Mouse (Mus musculus): ENCODE measurements around the gene Ccar1.
"Not testable (repeated sequence)": the region's sequence is repeated elsewhere in the genome, so short reads cannot be mapped to it uniquely, and the experiment has no call there.

Ccar1 gene

DNA sequence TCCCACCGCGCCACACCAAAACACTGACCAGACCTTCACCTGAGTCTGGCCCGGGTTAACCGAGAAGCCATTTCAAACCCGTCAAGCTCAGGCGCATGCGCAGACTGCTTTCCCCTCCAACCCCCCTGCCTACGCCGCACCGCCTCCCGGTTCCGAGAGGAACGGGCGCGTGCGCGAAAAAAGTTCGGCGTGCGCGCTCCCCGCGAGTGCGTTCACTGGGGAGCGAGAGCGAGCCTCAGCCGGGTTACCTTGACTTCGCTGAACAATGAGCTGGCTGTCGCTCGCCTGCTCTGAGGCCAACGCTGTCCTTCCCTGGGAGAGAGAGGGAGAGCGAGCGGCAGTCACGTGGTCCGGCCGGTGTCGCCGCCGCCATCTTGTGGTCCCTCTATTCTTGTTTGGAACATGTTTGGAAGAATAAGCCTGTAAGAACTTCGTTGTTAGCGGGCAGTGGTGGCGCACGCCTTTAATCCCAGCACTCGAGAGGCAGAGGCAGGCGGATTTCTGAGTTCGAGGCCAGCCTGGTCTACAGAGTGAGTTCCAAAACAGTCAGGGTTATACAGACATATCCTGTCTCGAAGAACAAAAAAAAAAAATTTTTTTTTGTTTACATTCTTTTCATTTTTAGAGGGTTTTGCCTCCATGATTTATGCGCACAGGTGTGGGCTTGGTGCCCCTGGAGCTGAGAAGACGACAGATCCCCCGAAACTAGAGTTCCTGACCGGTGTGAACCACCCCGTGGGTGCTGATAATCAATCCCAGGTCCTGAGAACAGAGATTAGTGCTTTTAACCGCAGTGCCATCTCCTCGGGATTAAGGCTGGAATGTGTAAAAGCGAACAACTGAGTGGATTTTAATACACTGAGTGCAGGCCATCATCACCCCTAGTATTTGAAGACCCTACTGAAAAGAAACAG, at the start of gene Ccar1:
Ccar1 (minus strand) TSS at position 110 of the 914 bp plus-strand sequence.
- peak; percentile 94 for DNase-seq (ENCODE audit: extremely low read depth, low read depth)

DNA sequence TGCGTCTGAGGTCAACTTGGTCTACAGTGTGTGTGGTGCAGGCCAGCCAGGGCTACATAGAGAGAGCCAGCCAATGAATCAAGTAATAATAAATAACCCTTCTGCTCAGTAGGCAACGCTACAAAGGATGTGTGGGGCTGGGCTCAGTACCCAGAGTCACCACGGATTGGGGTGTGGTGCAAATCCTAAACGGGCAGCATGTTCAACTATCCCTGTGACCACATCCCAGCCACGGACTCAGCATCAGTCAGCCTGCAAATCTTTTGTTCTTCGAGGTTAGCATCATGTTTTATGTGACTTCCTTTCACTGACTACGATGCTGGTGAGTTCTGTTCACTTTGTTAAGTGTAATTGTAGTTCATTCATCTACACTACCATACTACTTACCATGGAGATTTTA, 48.6 kb upstream of the Ccar1 start:
- no peak for DNase-seq (ENCODE audit: extremely low read depth, low read depth)

DNA sequence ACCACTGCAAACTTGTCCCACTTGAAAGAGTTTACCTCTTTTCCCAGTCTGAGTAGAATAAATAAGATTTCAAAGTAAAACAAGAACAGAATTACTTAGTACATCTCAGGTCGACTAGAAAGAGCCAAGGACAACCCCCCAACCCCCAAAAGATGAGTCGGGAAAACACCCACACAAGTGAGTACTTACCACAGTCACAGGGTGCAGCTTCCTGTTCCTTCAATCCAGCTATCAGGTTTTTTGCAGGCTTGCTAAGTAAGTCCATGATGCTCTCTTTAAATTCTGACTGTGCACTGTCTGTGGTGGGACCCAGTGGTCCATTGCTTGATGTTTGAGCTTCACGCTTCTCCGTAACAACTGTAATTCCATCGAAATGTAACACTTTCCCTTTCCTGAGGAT, 45.9 kb upstream of the Ccar1 start:
- DNase-seq (ENCODE audit: extremely low read depth, low read depth) = peak; percentile 46

DNA sequence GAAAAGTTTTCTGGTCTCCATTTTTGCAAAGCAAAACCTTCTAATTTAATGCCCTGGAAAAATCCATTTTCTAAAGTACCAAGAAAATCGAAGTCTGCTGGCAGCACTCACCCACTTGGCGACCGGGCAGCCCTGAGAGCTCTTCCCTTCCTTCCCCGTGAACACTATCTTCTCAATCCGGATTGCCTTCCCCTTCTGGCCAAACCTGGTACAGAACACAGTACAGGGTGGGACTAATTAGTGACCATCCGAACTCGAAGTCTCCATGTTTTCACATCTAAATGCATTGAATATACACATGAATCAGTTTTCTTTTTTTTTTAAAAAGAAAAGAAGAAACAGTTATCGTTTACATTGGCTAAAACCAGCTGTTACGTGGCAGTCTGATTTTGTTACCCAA, 40.7 kb upstream of the Ccar1 start:
- no peak for DNase-seq (ENCODE audit: extremely low read depth, low read depth)

DNA sequence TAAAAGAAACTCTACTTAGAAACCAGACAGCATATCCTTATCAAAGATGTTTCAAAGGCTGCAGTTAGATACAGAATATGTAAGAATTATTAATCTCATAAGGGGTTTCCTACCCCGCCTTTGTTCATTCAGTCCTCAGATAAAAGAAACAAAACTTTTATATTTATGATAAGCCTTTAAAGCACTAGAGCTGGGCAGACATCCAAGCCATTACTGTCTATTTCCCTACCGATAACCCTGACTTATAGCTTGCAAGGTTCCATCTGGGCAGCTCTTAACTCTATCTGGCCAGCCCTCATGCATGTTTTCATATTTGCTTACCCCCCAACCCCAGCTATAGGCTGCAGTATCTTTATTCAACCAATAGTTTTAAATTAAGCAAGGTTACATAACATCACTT, 39.5 kb upstream of the Ccar1 start:
- peak; percentile 73 for DNase-seq (ENCODE audit: extremely low read depth, low read depth)

DNA sequence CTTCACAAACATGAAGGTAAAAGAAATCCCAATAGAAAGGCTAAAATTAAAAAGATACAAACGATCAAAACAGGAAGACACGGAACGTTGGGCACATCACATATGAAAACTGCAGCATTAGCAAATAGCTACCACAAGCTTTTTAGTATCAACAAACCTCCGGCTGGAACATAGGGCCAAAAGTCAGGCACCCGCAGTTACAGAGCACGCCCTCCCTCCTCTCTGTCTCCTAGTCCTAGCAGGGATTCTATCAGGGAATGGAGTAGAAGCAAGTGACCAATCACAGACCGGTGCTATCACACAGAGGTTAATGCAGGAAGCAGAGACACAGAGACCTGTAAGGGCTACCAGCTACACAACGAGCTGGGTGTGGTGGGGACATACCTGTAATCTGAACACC, 32.4 kb upstream of the Ccar1 start:
- DNase-seq (ENCODE audit: extremely low read depth, low read depth) = no peak

DNA sequence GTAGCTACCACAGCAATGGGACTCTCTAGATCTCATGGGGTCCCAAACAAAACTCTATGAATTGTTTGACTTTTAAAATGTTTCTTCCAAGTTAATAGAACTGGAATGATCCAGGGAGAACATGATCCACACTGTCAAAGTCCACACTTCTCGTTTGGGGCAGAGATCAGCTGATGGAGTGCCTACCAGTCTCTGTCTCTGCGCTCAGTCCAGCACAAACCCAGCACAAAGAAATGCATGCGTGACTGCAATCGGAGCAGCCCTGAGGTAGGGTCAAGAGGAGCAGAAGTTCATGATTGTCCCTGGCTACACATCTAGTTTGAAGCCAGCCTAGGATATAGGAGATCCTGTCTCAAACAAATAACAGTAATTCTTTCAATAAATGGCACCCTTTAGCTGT, 31.3 kb upstream of the Ccar1 start:
- DNase-seq (ENCODE audit: extremely low read depth, low read depth) = no peak

DNA sequence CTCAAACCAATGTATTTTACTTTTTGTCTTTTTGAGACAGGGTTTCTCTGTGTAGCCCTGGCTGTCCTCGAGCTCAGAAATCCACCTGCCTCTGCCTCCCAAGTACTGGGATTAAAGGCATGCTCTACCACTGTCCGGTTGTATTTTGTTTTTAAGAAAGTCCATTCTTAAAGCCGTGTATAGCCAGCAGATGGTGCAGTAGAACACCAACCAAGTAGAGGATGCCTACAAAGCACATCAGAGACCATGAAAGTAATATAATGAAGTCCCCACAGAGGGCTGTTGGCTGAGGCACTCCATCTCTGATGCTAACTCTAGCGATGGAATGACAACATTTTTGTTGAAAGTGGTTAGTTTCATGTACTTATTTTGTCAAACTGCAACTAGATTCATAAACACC, 17.9 kb upstream of the Ccar1 start:
- no peak for DNase-seq (ENCODE audit: extremely low read depth, low read depth)

DNA sequence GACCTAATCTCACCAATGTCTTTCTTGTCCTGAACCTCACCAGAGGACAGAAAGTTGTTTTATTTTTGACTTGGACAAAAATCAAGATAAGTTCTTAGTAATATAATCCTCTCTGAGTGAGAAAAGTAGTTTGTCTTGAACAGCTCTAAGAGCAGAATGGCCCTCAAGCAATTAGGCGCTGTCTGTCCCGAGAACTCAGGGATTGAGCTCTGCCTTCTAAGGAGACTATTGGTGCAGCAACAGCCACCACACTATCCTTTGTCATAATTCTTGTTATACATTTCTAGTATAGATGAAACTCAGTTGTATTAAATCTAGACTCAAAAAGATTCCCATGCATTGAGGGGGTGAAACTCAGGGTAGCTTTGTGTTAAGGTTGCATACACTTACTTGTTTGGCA, 16.7 kb upstream of the Ccar1 start:
- no peak for DNase-seq (ENCODE audit: extremely low read depth, low read depth)

DNA sequence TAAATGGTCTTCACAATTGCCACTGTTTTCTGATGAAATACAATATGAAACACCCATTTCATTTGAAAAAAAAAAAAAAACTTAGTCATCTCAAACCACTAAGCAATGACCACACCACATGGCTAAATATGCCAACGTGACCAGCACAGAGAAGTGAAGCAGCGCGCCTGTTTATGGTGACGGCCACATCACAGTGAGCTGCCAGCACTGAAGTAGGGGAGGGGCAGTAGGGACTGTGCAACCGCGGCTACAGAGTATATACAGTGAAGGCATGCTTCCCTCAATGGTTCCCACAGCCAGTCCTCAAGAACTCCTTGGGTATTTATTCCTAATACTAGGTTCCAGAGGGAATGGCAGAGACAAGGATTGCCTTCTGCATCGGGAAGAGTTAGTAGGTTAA, 16.2 kb upstream of the Ccar1 start:
- no peak for DNase-seq (ENCODE audit: extremely low read depth, low read depth)

DNA sequence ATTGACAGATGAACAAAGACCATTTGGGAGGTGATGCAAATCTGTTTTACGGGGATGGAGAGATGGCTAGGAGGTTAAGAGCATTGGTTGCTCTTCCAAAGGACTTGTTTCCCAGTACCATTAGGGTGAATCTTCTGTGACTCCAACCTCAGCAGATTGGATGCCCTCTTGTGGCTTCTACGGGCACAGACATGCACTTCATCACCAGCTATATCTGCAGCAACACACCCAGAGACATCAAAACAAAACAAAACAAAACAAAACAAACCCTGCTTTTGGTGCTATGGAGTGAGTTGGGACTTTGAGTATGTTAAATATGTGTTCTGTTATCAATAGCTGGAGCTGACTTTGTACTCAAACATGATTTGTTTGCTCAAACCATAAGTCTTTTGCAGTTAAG, 12.0 kb upstream of the Ccar1 start:
- DNase-seq (ENCODE audit: extremely low read depth, low read depth) = peak; percentile 24

DNA sequence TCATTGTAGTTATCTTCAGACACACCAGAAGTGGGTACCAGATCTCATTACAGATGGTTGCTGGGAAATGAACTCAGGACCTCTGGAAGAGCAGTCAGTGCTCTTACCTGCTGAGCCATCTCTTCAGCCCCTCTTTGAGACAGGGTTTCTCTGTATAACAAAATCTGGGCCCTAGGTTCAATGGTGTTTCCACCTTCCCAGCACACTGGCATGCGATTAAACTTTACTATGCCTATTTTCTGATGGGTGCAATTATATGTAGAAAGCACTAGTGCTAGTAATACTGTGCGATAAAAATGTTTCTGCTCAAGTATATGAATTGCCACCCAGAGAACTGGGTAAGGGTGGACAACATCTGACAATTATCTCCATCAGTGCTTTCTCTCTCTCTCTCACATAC, 11.2 kb upstream of the Ccar1 start:
- no peak for DNase-seq (ENCODE audit: extremely low read depth, low read depth)

DNA sequence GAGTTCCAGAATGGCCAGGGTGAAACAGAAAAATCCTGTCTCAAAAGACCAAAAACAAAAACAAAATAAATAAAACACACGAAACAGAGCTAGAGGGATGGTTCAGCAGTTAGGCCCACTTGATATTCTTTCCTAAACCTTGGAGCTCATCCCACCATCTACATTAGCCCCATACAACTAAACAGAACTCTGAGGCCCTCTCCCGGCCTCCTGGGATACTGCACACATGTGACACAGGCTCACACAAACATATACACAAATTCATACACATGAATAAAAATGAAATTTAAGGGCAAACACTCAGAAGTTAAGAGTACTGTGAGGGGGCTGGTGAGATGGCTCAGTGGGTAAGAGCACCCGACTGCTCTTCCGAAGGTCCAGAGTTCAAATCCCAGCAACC, 2.1 kb upstream of the Ccar1 start:
- no peak for DNase-seq (ENCODE audit: extremely low read depth, low read depth)

DNA sequence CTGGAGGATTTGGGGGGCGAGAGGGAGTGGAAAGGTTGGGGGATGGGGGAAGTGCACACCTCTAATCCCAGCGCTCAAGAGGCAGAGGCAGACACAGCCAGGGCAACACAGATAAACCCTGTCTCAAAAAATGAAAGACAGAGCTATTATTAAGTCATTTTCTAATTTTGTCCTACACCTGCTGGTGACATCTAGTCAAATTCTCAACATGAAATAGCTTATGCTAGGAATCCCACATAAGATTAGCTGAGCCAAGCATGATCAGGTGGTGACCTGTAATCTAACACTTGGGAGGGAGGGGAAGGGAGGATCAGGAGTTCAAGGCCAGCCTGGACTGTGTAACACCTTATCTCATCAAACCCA, 986 bp upstream of the Ccar1 start:
- DNase-seq (ENCODE audit: extremely low read depth, low read depth) = peak; percentile 32

DNA sequence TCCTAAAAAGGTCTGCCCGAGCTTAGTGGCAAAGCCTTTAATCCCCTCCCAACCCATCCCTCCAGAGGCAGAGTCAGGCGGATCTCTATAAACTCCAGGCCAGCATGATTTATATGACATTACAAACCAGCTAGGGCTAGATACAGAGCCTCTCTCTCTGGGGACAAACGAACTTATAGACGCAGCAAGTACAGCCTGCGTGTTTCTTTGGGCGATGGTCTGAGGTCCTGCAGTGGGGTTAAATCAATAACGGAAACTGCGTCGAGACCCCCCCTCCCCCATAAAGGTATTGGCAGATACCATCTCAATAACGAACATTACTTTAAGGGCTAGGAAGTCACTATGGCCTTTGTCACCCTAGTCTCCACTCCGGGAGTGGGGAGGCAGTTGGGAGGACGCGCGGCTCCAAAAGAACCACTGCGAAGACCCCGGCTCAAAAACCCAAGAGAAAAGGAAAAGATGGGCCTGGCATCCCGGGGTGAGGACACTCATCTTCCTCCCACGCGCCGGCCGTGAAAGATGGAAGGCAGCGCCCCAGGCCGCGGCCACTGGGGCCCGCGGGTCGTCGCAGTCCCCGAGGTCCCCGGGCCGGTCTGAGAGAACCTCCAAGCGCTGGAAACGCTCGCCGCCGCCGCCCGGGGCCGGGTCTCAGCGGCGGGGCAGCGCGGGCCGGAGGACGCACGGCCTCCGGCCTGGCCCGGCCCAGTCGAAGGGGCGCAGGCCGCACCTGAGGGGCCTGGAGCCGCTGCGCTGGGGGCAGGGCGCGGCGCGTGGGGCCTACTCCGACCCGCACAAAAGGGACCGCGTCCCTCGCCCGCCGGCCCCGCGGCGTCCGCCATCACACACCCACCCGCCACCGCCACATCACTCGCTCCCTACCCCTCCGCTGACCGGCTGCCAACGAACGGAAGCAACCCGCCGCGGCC, 572 bp downstream of the Ccar1 start:
- peak; percentile 44 for DNase-seq (ENCODE audit: extremely low read depth, low read depth)

DNA sequence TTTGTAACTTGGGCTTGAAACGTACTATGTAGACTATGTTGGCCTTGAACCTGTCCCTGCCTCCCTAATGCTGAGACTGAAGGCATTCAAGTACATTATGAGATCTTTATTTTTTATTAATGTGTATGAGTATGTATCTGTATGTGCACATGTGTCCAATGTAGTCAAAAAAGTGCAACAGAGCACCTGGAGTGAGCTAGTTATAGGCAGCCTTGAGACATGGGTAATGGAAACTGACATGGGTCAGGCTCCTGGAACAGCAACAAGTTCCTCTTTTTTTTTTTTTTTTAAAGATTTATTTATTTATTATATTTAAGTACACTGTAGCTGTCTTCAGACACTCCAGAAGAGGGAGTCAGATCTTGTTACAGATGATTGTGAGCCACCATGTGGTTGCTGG, 10.3 kb downstream of the Ccar1 start:
- not testable (repeated sequence) for DNase-seq (ENCODE audit: extremely low read depth, low read depth)

DNA sequence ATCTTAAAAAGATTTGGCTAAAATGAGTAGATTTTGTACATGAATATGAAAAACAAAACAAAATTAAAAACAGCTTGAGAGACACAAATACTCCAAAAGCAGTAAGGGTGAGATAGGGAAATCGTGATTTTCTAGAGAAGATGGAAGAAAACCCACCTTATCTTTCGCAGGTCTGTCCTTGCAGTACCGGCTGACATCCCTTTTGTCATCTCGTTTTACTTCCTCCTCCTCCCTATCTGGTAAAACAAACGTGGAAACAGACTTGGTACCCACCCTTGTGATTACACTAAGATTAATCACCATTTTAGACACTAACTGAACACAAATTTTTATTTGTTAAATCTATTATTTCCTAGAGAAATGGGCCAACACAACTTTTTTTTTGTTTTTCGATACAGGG, 41.3 kb downstream of the Ccar1 start:
- peak; percentile 38 for DNase-seq (ENCODE audit: extremely low read depth, low read depth)

DNA sequence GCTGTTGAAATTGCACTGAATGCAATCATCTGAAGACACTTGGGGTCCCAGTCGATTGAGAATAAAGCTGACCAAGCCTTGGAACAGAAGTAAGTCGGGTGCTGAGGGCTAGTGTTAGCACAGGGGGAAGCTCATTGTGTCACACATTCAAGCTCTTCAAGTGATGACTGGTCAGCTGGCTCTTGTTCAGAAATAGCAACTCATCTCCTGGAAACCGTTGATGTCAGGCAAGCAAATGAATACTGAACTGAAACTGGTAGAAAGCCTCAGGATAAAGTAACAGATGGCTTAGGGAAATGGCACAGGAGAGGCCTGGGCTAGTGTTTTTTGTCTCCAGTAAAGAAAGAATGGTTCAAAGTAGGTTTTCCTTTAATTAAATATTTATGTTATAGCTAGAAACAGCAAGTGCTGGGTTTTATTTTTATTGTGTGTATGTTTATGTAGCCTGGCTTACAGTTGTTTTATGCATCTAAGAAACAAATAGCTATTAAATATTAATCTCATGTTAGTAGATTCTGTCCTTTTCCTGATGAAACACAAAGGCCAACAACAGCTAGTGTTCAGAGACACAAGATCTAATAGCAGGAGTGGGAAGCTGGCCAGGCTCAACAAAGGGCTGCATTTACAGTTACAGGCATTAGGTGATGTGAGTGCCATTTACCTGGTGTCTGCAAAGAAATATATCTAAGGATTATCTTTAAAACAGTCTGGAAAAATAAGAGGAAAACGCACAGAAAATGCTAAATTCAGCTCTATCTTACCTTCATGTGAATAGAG, 51.9 kb downstream of the Ccar1 start:
- no peak for DNase-seq (ENCODE audit: extremely low read depth, low read depth)

DNA sequence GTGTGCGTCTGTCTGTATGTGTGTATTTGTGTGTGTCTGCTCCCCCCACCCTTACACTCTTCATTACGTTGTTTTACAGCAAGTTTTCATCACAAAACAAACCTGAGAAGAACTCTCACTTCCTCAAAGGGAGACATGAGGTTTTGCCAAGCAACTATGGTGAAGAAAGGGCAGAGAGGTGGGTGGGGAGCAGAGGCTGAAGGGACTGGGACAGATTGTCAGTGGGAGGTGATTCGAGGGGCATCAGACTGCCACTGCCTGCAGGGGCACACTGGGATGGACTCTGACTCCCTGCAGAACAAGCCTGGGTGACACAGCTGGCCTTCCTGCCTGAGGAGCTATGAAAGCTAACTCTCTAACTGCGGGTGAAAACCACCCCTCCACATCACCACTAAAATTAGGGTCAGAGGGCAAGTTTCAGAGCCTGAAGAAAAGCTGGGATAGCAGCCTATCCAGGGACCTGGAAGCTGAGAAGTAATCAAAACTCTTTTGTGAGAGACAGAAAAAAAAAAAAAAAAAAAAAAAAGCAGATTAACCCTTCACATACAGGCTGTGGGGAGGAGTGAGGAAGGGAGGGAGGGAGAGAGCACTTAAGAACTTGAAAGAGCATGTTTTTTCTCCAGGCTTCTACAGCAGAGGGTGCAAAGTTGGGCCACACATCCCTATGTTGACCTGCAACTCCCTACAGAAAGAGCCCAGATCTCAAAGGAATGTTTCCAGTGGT, 55.0 kb downstream of the Ccar1 start:
- DNase-seq (ENCODE audit: extremely low read depth, low read depth) = no peak

DNA sequence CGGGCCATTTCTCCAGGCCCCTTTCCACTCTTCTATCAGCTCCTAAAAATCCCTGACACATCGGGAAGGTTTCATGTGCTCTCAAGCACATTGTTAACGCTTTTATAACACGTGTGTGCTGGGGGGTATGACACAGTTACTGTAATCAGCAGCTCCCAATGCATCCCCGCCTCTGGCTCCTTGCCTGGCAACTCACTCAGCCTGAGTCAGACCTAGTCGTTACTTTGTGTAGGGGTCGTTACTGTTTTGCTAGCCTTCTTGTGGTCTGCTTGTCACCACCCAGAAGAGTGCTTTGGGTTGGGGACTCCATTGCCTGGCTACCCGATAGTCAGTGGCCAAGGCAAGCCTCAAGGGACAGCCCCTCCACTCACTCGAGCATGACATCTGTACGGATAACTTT, 61.3 kb downstream of the Ccar1 start:
- no peak for DNase-seq (ENCODE audit: extremely low read depth, low read depth)
